Mouse (Mus musculus) neural tube, embryonic 11.5 days (tissue): ENCODE data around the gene Slc25a24. TPM values are rescaled to one million over a fixed set of nuclear protein-coding genes. Genes with fewer than 3 reads are reported as not detected.

Source experiments
- ATAC-seq: fragments of 200-750 bp; cut with Nextera tagmentation; 2 replicates; pipeline ENCODE4 v1.8.0; 2017; ENCODE audit warnings: moderate number of reproducible peaks, mild to moderate bottlenecking, moderate TSS enrichment, moderate library complexity; ENCODE audit not compliant: insufficient read depth, low FRiP score, low TSS enrichment
- DNase-seq: peaks from one replicate; pipeline ENCODE4 v3.0.0-alpha.2; 2015; ENCODE audit warnings: low spot score
- H3K27ac ChIP-seq: fragments of 300-500 bp; sonication (generic); 2 replicates; pipeline ENCODE4 v1.5.1; 2014; ENCODE audit warnings: low read depth, mild to moderate bottlenecking, low read length
- H3K27me3 ChIP-seq: fragments of 300-500 bp; sonication (generic); 2 replicates; pipeline ENCODE4 v1.6.1; 2014; ENCODE audit warnings: mild to moderate bottlenecking, low read length, mixed read lengths; ENCODE audit not compliant: control insufficient read depth, insufficient read depth
- H3K36me3 ChIP-seq: fragments of 300-500 bp; sonication (generic); 2 replicates; pipeline ENCODE4 v1.6.1; 2014; ENCODE audit warnings: mild to moderate bottlenecking, low read length, moderate library complexity, mixed read lengths; ENCODE audit not compliant: control insufficient read depth, insufficient read depth
- H3K4me1 ChIP-seq: fragments of 300-500 bp; sonication (generic); 2 replicates; pipeline ENCODE4 v1.6.1; 2014; ENCODE audit warnings: low read length, mixed read lengths; ENCODE audit not compliant: control insufficient read depth, insufficient read depth
- H3K4me2 ChIP-seq: fragments of 300-500 bp; sonication (generic); 2 replicates; pipeline ENCODE4 v1.6.1; 2014; ENCODE audit warnings: low read depth, mild to moderate bottlenecking, moderate library complexity
- H3K4me3 ChIP-seq: fragments of 300-500 bp; sonication (generic); 2 replicates; pipeline ENCODE4 v1.5.1; 2014; ENCODE audit warnings: low read depth, low read length
- H3K9ac ChIP-seq: fragments of 300-500 bp; sonication (generic); 2 replicates; pipeline ENCODE4 v1.6.1; 2014; ENCODE audit warnings: mild to moderate bottlenecking, low read length
- H3K9me3 ChIP-seq: fragments of 300-500 bp; sonication (generic); 2 replicates; pipeline ENCODE4 v1.6.1; 2016; ENCODE audit warnings: low read length; ENCODE audit not compliant: control insufficient read depth
- WGBS: fragments of 180-500 bp; shearing (Covaris S2); extraction: QIAGEN DNeasy Blood & Tissue Kit; methylation state at CpG from one replicate; pipeline ENCODE4 v1.1.7; 2014; 5-methylcytosine and 5-hydroxymethylcytosine counted together
- polyA plus RNA-seq: library from polyadenylated mRNA; unstranded; fragments of >200 nt; fragmentation: Nextera tagmentation; extraction: Ambion mirVana; gene quantifications from 2 replicates; pipeline ENCODE4 v1.2.1, GENCODE M21; 2014

The Slc25a24 gene
- polyA plus RNA-seq, result 31.0 and 33.5 TPM in 2 replicates

- WGBS, result 1% methylated on average over 30 of the region's 49 CpGs
- Histone ChIP-seq H3K4me2 (peak within 1 kb of the TSS; percentile 79), H3K9me3 (no peaks in the 10 kb centered on the region), H3K9ac (peak within 1 kb of the TSS; percentile 98), H3K27ac (0 out of 2 replicates have a peak within 1 kb of the TSS, but pooled peaks have one; percentile 34), H3K27me3 (no peaks in the 10 kb centered on the region), H3K36me3 (no peaks in the 10 kb centered on the region; the same call in 1 of the 2 replicates), H3K4me1 (peaks cover 3% of the 10 kb centered on the region; the same call in 1 of the 2 replicates), H3K4me3 (peak within 1 kb of the TSS; percentile 78)
- peak; percentile 72 for DNase-seq
- peak; percentile 89 for ATAC-seq
Measured at GRCm38 (mm10) chr3:109122641-109123530, at the start of gene Slc25a24. Gene Slc25a24 (plus strand): TSS chr3:109123149.

GRCm38 (mm10) chr3:109080169-109080568 lies 42.8 kb upstream of the Slc25a24 start, which contains the start of gene Slc25a54:
Gene Slc25a54 (plus strand): TSS chr3:109080469.
- DNase-seq (no peak), ATAC-seq (no peak)
- no peak within 1 kb of the TSS for H3K4me2 ChIP-seq
- no peak within 1 kb of the TSS for H3K9ac ChIP-seq
- H3K4me1 ChIP-seq, result no peaks in the 10 kb centered on the region
- H3K27ac ChIP-seq, result no peak within 1 kb of the TSS
- no peaks in the 10 kb centered on the region for H3K27me3 ChIP-seq
- H3K4me3 ChIP-seq, result no peak within 1 kb of the TSS
- H3K36me3 ChIP-seq, result no peaks in the 10 kb centered on the region
- no peaks in the 10 kb centered on the region for H3K9me3 ChIP-seq
- 92% methylated on average over 17 of the region's 17 CpGs for WGBS

GRCm38 (mm10) chr3:109084418-109084817 lies 38.5 kb upstream of the Slc25a24 start:
- H3K27ac ChIP-seq, result no peak overlapping the region
- ATAC-seq (no peak), DNase-seq (no peak)
- no peaks in the 10 kb centered on the region for H3K36me3 ChIP-seq
- no peaks in the 10 kb centered on the region for H3K9me3 ChIP-seq
- H3K4me1 ChIP-seq, result no peaks in the 10 kb centered on the region
- WGBS, result 85% methylated on average over 2 of the region's 2 CpGs
- no peaks in the 10 kb centered on the region for H3K27me3 ChIP-seq
- no peak overlapping the region for H3K9ac ChIP-seq
- H3K4me3 ChIP-seq, result no peak overlapping the region
- no peak overlapping the region for H3K4me2 ChIP-seq

GRCm38 (mm10) chr3:109088460-109088859 lies 34.5 kb upstream of the Slc25a24 start:
- Histone ChIP-seq H3K4me1 (no peaks in the 10 kb centered on the region), H3K9me3 (no peaks in the 10 kb centered on the region), H3K36me3 (no peaks in the 10 kb centered on the region), H3K9ac (no peak overlapping the region), H3K4me2 (no peak overlapping the region), H3K27ac (no peak overlapping the region), H3K27me3 (no peaks in the 10 kb centered on the region), H3K4me3 (no peak overlapping the region)
- WGBS, result 9% methylated on average over 2 of the region's 2 CpGs
- no peak for DNase-seq
- ATAC-seq, result no peak

GRCm38 (mm10) chr3:109104702-109105101 lies 18.2 kb upstream of the Slc25a24 start:
- no peak for ATAC-seq
- H3K27me3 ChIP-seq, result no peaks in the 10 kb centered on the region
- H3K4me3 ChIP-seq, result no peak overlapping the region
- no peak overlapping the region for H3K4me2 ChIP-seq
- H3K9ac ChIP-seq, result no peak overlapping the region
- H3K27ac ChIP-seq, result no peak overlapping the region
- 61% methylated on average over 8 of the region's 8 CpGs for WGBS
- H3K36me3 ChIP-seq, result no peaks in the 10 kb centered on the region
- H3K4me1 ChIP-seq, result no peaks in the 10 kb centered on the region
- H3K9me3 ChIP-seq, result no peaks in the 10 kb centered on the region
- DNase-seq, result no peak

GRCm38 (mm10) chr3:109117136-109117535 lies 5.8 kb upstream of the Slc25a24 start:
- no peaks in the 10 kb centered on the region for H3K9me3 ChIP-seq
- no peaks in the 10 kb centered on the region for H3K36me3 ChIP-seq
- ATAC-seq (no peak), DNase-seq (no peak)
- H3K27me3 ChIP-seq, result no peaks in the 10 kb centered on the region
- H3K4me3 ChIP-seq, result no peak overlapping the region
- no peak overlapping the region for H3K9ac ChIP-seq
- no peak overlapping the region for H3K4me2 ChIP-seq
- no peaks in the 10 kb centered on the region for H3K4me1 ChIP-seq
- H3K27ac ChIP-seq, result no peak overlapping the region

- Histone ChIP-seq H3K36me3 (no peaks in the 10 kb centered on the region), H3K27me3 (no peaks in the 10 kb centered on the region), H3K4me2 (no peak overlapping the region), H3K9ac (no peak overlapping the region), H3K27ac (no peak overlapping the region), H3K9me3 (no peaks in the 10 kb centered on the region), H3K4me1 (peaks cover 3% of the 10 kb centered on the region; the same call in 1 of the 2 replicates), H3K4me3 (no peak overlapping the region)
- ATAC-seq, result no peak
- 82% methylated on average over 5 of the region's 5 CpGs for WGBS
- DNase-seq, result no peak
Measured at GRCm38 (mm10) chr3:109119562-109119961, 3.4 kb upstream of the Slc25a24 start.

GRCm38 (mm10) chr3:109119973-109120372 lies 3.0 kb upstream of the Slc25a24 start:
- Histone ChIP-seq H3K9me3 (no peaks in the 10 kb centered on the region), H3K4me2 (no peak overlapping the region), H3K4me1 (peaks cover 3% of the 10 kb centered on the region; the same call in 1 of the 2 replicates), H3K4me3 (no peak overlapping the region), H3K27me3 (no peaks in the 10 kb centered on the region), H3K9ac (no peak overlapping the region), H3K27ac (no peak overlapping the region), H3K36me3 (no peaks in the 10 kb centered on the region)
- ATAC-seq, result no peak
- 87% methylated on average over 5 of the region's 5 CpGs for WGBS
- DNase-seq, result no peak
